27 mouse cellular contexts compared by ENCODE assay signal in genomic region chr3:88569093-88569492, GRCm38 (mm10). TPM values are rescaled to one million over a fixed set of nuclear protein-coding genes. Genes with fewer than 3 reads are reported as not detected.
A peak's percentile ranks its signal among the peaks of the same experiment; 100 is the strongest.
DNase-seq lines count a peak whose midpoint lies in the region; ATAC-seq and TF ChIP-seq lines count a peak whose summit lies in the region.
"Had no signal": no experiment of that assay in that cellular context is flagged by ENCODE, and none has a peak within 500 bp of the region (broad histone marks: within the 10 kb centered on the region; RNA-seq: fewer than 3 reads in every experiment).

No protein-coding gene starts in this region.

- H3K36me3 ChIP-seq in ES-E14 (ENCODE audit: control insufficient read depth, insufficient read depth, low read length, poor library complexity, severe bottlenecking): peaks cover 50% of the 10 kb centered on the region
- H3K36me3 ChIP-seq in liver, embryonic 11.5 days (ENCODE audit: control insufficient read depth, insufficient read depth, low read length): peaks cover 50% of the 10 kb centered on the region
- H3K36me3 ChIP-seq in liver, postnatal 0 days (replicated peaks; ENCODE audit: insufficient read depth, low read length): peaks cover 38% of the 10 kb centered on the region

- peak overlapping the region; percentile 76; the same call in 1 of the 2 replicates for H3K9ac ChIP-seq in ES-E14 (ENCODE audit: insufficient read depth, low read depth, low read length, poor library complexity, severe bottlenecking)
- H3K9ac ChIP-seq in liver, embryonic 11.5 days (ENCODE audit: low read depth, low read length): no peak overlapping the region
- no peak overlapping the region for H3K9ac ChIP-seq in liver, postnatal 0 days (replicated peaks)
- H3K9ac ChIP-seq: embryonic facial prominence, embryonic 13.5 days; forebrain, embryonic 12.5 days; midbrain, embryonic 15.5 days; neural tube, embryonic 13.5 days had no signal

- no peak for TF ChIP-seq CTCF in liver, postnatal 0 days (IDR thresholded peaks at IDR 0.05; ENCODE audit: low read depth)

- no peak overlapping the region for H3K4me2 ChIP-seq in liver, embryonic 11.5 days
- H3K4me2 ChIP-seq in liver, postnatal 0 days (ENCODE audit: low read depth, low read length): no peak overlapping the region
- H3K4me2 ChIP-seq: embryonic facial prominence, embryonic 13.5 days; forebrain, embryonic 12.5 days; heart, embryonic 11.5 days; midbrain, embryonic 15.5 days; neural tube, embryonic 13.5 days had no signal

- peak overlapping the region; percentile 95 for H3K27ac ChIP-seq in ES-E14 (ENCODE audit: insufficient read depth, low read depth, low read length, poor library complexity, severe bottlenecking)
- H3K27ac ChIP-seq in liver, embryonic 11.5 days (ENCODE audit: low read depth, low read length): no peak overlapping the region; the same call in 1 of the 2 replicates
- H3K27ac ChIP-seq in liver, postnatal 0 days (ENCODE audit: low read depth): peak overlapping the region; percentile 76
- H3K27ac ChIP-seq: embryonic facial prominence, embryonic 13.5 days; forebrain, embryonic 12.5 days; midbrain, embryonic 15.5 days; neural tube, embryonic 13.5 days had no signal

- in situ Hi-C loops in ES-E14 (cut with MboI; ENCODE audit: low sequenced_read_pairs in 2 of 2, unreplicated experiment in 2 of 2): no loop called here

- DNase-seq in 416B (ENCODE audit: low read depth) (peak; percentile 26), ES-E14 (ENCODE audit: low read depth, low spot score) (no peak)
- no peak for DNase-seq in liver, embryonic 11.5 days (ENCODE audit: low spot score)
- DNase-seq in liver, postnatal 0 days: no peak
- no peak for DNase-seq in frontal cortex, adult 2 months (ENCODE audit: extremely low spot score in 1 of 2, low spot score in 1 of 2)
- no peak for DNase-seq in right cerebral cortex, postnatal 4 days
- DNase-seq in retina, embryonic 14.5 days (ENCODE audit: low spot score): no peak
- DNase-seq in B cell, adult 2 months: no peak
- DNase-seq: cerebellum, adult 8-10 months; cerebellum, postnatal 36 days; embryo, embryonic 11 days; kidney, adult 8-10 months; kidney, postnatal 10 days; lung, adult 2 months; thymus, postnatal 36 days had no signal

- 0 out of 2 replicates have a peak, but pooled peaks have one; percentile 45 for ATAC-seq in liver, embryonic 11.5 days (replicated peaks; ENCODE audit: low FRiP score)
- ATAC-seq in liver, postnatal 0 days: peak; percentile 82
- ATAC-seq: midbrain, embryonic 15.5 days had no signal

- H3K9me3 ChIP-seq in ES-E14 (ENCODE audit: control insufficient read depth, insufficient read depth, low read depth, low read length): no peaks in the 10 kb centered on the region
- no peaks in the 10 kb centered on the region for H3K9me3 ChIP-seq in liver, embryonic 11.5 days (ENCODE audit: control insufficient read depth, low read length)
- H3K9me3 ChIP-seq in liver, postnatal 0 days (ENCODE audit: low read length): no peaks in the 10 kb centered on the region
- H3K9me3 ChIP-seq: embryonic facial prominence, embryonic 13.5 days; forebrain, embryonic 12.5 days; midbrain, embryonic 15.5 days; neural tube, embryonic 13.5 days had no signal

- H3K4me1 ChIP-seq in ES-E14 (ENCODE audit: control insufficient read depth in 2 of 2, insufficient read depth in 2 of 2, low read length in 2 of 2, poor library complexity in 1 of 2): peaks cover 4 to 26% of the 10 kb centered on the region in 2 experiments
- H3K4me1 ChIP-seq in liver, embryonic 11.5 days (replicated peaks; ENCODE audit: control insufficient read depth, insufficient read depth, low read length): no peaks in the 10 kb centered on the region; the same call in 1 of the 2 replicates
- peaks cover 25% of the 10 kb centered on the region for H3K4me1 ChIP-seq in liver, postnatal 0 days (ENCODE audit: insufficient read depth)
- H3K4me1 ChIP-seq: embryonic facial prominence, embryonic 13.5 days; forebrain, embryonic 12.5 days; midbrain, embryonic 15.5 days; neural tube, embryonic 13.5 days had no signal

- 75% methylated on average over 2 of the region's 2 CpGs for WGBS in liver, embryonic 11.5 days
- 49% methylated on average over 2 of the region's 2 CpGs for WGBS in liver, postnatal 0 days (ENCODE audit: insufficient replicate concordance)

- no peak for TF ChIP-seq EP300 in liver, postnatal 0 days (IDR thresholded peaks at IDR 0.05; ENCODE audit: low read depth)

- H3K27me3 ChIP-seq in liver, embryonic 11.5 days (replicated peaks; ENCODE audit: control insufficient read depth, insufficient read depth, low read length): no peaks in the 10 kb centered on the region
- no peaks in the 10 kb centered on the region for H3K27me3 ChIP-seq in liver, postnatal 0 days (ENCODE audit: insufficient read depth, low read length)
- H3K27me3 ChIP-seq: embryonic facial prominence, embryonic 13.5 days; forebrain, embryonic 12.5 days; midbrain, embryonic 15.5 days; neural tube, embryonic 13.5 days had no signal

- H3K4me3 ChIP-seq in ES-E14 (ENCODE audit: insufficient read depth in 1 of 2, low read depth in 1 of 2, low read length in 2 of 2, poor library complexity in 1 of 2, severe bottlenecking in 1 of 2): peak overlapping the region; percentile 31 to 63; a peak in 3 of 4 replicates
- H3K4me3 ChIP-seq in liver, embryonic 11.5 days (ENCODE audit: low read depth, low read length): no peak overlapping the region
- no peak overlapping the region for H3K4me3 ChIP-seq in liver, postnatal 0 days (ENCODE audit: low read depth, low read length)
- H3K4me3 ChIP-seq: embryonic facial prominence, embryonic 13.5 days; erythroblast, embryonic 14.5 days; forebrain, embryonic 12.5 days; midbrain, embryonic 15.5 days; myocyte; neural tube, embryonic 13.5 days had no signal

TF ChIP-seq in ES-E14, 5 proteins besides CTCF, POLR2A, EP300 and RAD21:
- TF ChIP-seq HCFC1 (IDR thresholded peaks at IDR 0.05; ENCODE audit: borderline replicate concordance, insufficient read depth, low read length) (no peak), ZC3H11A (IDR thresholded peaks at IDR 0.05; ENCODE audit: borderline replicate concordance, low read depth, low read length) (no peak), CHD2 (IDR thresholded peaks at IDR 0.05; ENCODE audit: low read depth, low read length) (no peak), ZNF384 (IDR thresholded peaks at IDR 0.05; ENCODE audit: low read depth, low read length) (no peak), MAFK (IDR thresholded peaks at IDR 0.05; ENCODE audit: insufficient read depth, low read depth, low read length) (no peak)

RNA-seq across cellular contexts. Expression of gene Ssr2, which starts 6.6 kb away (rescaled TPM):
- total RNA-seq in ES-E14 (2012; rRNA removed): 827 and 1,221 TPM in 2 replicates
- polyA plus RNA-seq in liver, embryonic 11.5 days (2014; fragmentation: Nextera tagmentation; extraction: Ambion mirVana): 306 and 307 TPM in 2 replicates
- polyA plus RNA-seq in liver, postnatal 0 days (2015; fragmentation: Nextera tagmentation; extraction: Ambion mirVana): 141 and 155 TPM in 2 replicates
- polyA plus RNA-seq in frontal cortex, adult 2 months (2012; rRNA removed): 111 and 131 TPM in 2 replicates

RNA-seq across cellular contexts. Expression of gene Ubqln4, which starts 15.5 kb away (rescaled TPM):
- total RNA-seq in ES-E14 (2012; rRNA removed): 103 and 135 TPM in 2 replicates
- polyA plus RNA-seq in liver, embryonic 11.5 days (2014; fragmentation: Nextera tagmentation; extraction: Ambion mirVana): 65.8 and 67.7 TPM in 2 replicates
- 12.5 and 13.5 TPM in 2 replicates for polyA plus RNA-seq in liver, postnatal 0 days (2015; fragmentation: Nextera tagmentation; extraction: Ambion mirVana)
- 97.4 and 102 TPM in 2 replicates for polyA plus RNA-seq in frontal cortex, adult 2 months (2012; rRNA removed)

RNA-seq across cellular contexts. Expression of gene Lamtor2, which starts 16.2 kb away (rescaled TPM):
- 108 and 112 TPM in 2 replicates for total RNA-seq in ES-E14 (2012; rRNA removed)
- 111 and 120 TPM in 2 replicates for polyA plus RNA-seq in liver, embryonic 11.5 days (2014; fragmentation: Nextera tagmentation; extraction: Ambion mirVana)
- 104 and 106 TPM in 2 replicates for polyA plus RNA-seq in liver, postnatal 0 days (2015; fragmentation: Nextera tagmentation; extraction: Ambion mirVana)
- 110 and 131 TPM in 2 replicates for polyA plus RNA-seq in frontal cortex, adult 2 months (2012; rRNA removed)

RNA-seq across cellular contexts. Expression of gene Rab25, which starts 21.0 kb away (rescaled TPM):
- total RNA-seq in ES-E14 (2012; rRNA removed): 2.1 and 4.0 TPM in 2 replicates
- 1.1 and 1.2 TPM in 2 replicates for polyA plus RNA-seq in liver, embryonic 11.5 days (2014; fragmentation: Nextera tagmentation; extraction: Ambion mirVana)
- 0.13 and 0.29 TPM in 2 replicates for polyA plus RNA-seq in liver, postnatal 0 days (2015; fragmentation: Nextera tagmentation; extraction: Ambion mirVana)
- 0.40 and 0.67 TPM in 2 replicates for polyA plus RNA-seq in frontal cortex, adult 2 months (2012; rRNA removed)
- total RNA-seq: adrenal gland, postnatal 14 days; gastrocnemius, adult 8-10 months; layer of hippocampus, postnatal 10 days; left cerebral cortex, postnatal 10 days had no signal
- polyA plus RNA-seq: erythroblast, embryonic 14.5 days; heart, embryonic 11.5 days; heart, postnatal 0 days; neural tube, embryonic 13.5 days had no signal

RNA-seq across cellular contexts. Expression of gene Arhgef2, which starts 36.7 kb away (rescaled TPM):
- total RNA-seq in ES-E14 (2012; rRNA removed): 50.8 and 80.0 TPM in 2 replicates
- polyA plus RNA-seq in liver, embryonic 11.5 days (2014; fragmentation: Nextera tagmentation; extraction: Ambion mirVana): 64.3 and 66.3 TPM in 2 replicates
- polyA plus RNA-seq in liver, postnatal 0 days (2015; fragmentation: Nextera tagmentation; extraction: Ambion mirVana): 13.7 and 13.8 TPM in 2 replicates
- polyA plus RNA-seq in frontal cortex, adult 2 months (2012; rRNA removed): 185 and 212 TPM in 2 replicates

Comparison
In these comparisons a context has a peak if more than half of its experiments do, and no peak if none do; other contexts are left out.
1. H3K4me3 ChIP-seq: peak in ES-E14 (2 of 2); none in liver, embryonic 11.5 days (single experiment) and liver, postnatal 0 days (single experiment).